Mouse (Mus musculus) embryonic fibroblast, embryonic 13.5 days (primary cell): ENCODE data around the gene Slf2. TPM values are rescaled to one million over a fixed set of nuclear protein-coding genes. Genes with fewer than 3 reads are reported as not detected.
A peak's percentile ranks its signal among the peaks of the same experiment; 100 is the strongest.

Experiments
- H3K27ac ChIP-seq: 2 replicates; pipeline ENCODE4 v1.5.1; 2012; ENCODE audit warnings: low read length, control low read depth, inconsistent platforms; ENCODE audit not compliant: insufficient read depth
- H3K4me1 ChIP-seq: 2 replicates; pipeline ENCODE4 v1.6.1; 2011; ENCODE audit warnings: low read length; ENCODE audit not compliant: control insufficient read depth, insufficient read depth
- H3K4me3 ChIP-seq: 2 replicates; pipeline ENCODE4 v1.5.1; 2011; ENCODE audit warnings: mild to moderate bottlenecking, control low read depth, low read length; ENCODE audit not compliant: insufficient read depth
- CTCF ChIP-seq: IDR thresholded peaks from 2 replicates; pipeline ENCODE4 v1.5.1; 2011; ENCODE audit warnings: mild to moderate bottlenecking, control low read depth, low read length, moderate library complexity, borderline replicate concordance; ENCODE audit not compliant: insufficient read depth
- POLR2A ChIP-seq: IDR thresholded peaks from 2 replicates; pipeline ENCODE4 v1.6.1; 2011; ENCODE audit warnings: low read depth, mild to moderate bottlenecking, control low read depth, low read length, moderate library complexity
- polyA plus RNA-seq: library from polyadenylated mRNA; stranded (reverse); fragments of >200 nt; gene quantifications from 2 replicates; pipeline ENCODE4 v1.2.4, GENCODE M21; 2011; ENCODE audit warnings: low read depth; ENCODE audit not compliant: missing spikeins, insufficient read length

The Slf2 gene
- polyA plus RNA-seq, 1 experiment: 28.0 TPM

GRCm38 (mm10) chr19:45014981-45015402 is 84.0 kb downstream of the Slf2 start:
- peaks cover 6% of the 10 kb centered on the region; the same call in 1 of the 2 replicates for H3K4me1 ChIP-seq
- no peak for TF ChIP-seq CTCF
- TF ChIP-seq POLR2A: peak; percentile 70
- peak overlapping the region; percentile 67 for H3K4me3 ChIP-seq
- peak overlapping the region; percentile 99 for H3K27ac ChIP-seq

- Histone ChIP-seq H3K4me1 (peaks cover 6% of the 10 kb centered on the region; the same call in 1 of the 2 replicates), H3K4me3 (peak overlapping the region; percentile 67), H3K27ac (peak overlapping the region; percentile 99)
- TF ChIP-seq CTCF (no peak), POLR2A (no peak; the same call in 1 of the 2 replicates)
Measured at GRCm38 (mm10) chr19:45015518-45016281, 84.7 kb downstream of the Slf2 start.

DNA sequence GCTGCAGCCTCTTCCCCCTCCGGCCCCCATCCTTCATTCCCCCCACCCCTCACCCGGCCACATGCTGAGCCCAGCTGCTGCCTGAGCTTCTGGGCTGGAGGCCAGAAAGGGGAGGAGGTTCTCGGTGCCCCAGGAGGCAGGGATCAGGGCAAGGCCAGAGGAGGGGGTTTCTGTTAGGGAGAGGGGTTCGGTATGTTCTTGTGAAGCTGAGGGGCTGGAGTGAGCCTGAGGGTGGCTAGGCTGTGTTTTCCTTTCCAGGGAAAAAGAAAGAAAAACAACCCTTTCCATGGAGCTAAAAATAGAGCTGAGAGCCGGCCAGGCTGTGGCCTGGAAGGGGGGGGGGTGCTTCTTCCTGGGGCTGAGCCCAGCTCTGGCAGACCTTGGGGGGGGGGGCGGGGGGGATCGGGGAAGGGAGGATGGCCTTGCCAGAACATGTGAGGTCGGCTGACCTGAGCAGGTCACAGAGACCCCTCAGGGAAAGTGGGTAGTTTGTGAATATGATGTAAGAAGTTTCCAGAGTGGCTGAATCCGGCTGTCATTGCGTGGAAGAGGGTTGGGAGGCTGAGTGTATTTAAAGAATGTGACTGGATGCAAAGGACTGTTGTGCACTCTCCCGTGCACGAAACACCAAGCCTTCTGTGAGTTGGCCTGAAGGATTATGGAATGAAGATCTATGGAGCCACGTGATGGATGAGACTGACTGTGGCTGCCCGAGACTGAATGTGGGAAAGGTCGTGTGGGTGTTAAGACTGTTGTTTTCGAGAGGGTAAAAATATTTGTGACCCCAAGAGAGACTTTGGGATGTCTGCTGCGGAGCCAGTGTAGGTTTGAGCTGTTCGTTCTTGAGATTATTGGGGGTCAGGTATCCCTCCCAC is 85.6 kb downstream of the Slf2 start:
- Histone ChIP-seq H3K4me3 (peak overlapping the region; percentile 67), H3K27ac (peak overlapping the region; percentile 99), H3K4me1 (peaks cover 6% of the 10 kb centered on the region; the same call in 1 of the 2 replicates)
- TF ChIP-seq POLR2A: peak; percentile 87
- no peak for TF ChIP-seq CTCF

DNA sequence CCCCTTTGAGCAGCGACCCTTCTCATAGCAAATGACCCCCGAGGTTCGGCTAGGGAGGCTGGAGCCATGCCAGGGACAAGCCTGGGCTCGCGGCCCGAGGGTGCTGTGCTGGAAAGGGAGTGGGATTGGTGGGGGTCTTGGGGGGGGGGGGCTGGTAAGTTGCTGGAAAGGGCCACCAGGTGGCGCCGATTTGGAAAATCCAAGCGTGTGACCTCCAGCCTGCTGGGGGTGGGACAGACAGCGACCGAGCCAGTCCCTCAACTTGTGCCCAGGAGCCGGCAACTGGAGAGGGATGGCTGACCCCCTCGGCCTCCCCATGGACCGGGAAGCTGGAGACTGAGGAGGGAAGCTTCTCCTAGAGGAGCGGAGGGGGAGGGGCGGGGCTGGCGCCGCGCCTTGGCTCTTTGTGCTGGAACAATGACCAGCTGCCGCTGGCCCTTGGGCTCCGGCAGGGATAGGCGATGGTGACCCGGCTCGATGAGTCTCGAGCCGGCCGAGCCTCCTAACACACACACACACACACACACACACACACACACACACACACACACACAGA is 86.3 kb downstream of the Slf2 start:
- H3K4me3 ChIP-seq: peak overlapping the region; percentile 54
- peaks cover 6% of the 10 kb centered on the region; the same call in 1 of the 2 replicates for H3K4me1 ChIP-seq
- peak overlapping the region; percentile 99 for H3K27ac ChIP-seq
- TF ChIP-seq CTCF: no peak

- Histone ChIP-seq H3K4me1 (peaks cover 6% of the 10 kb centered on the region; the same call in 1 of the 2 replicates), H3K27ac (peak overlapping the region; percentile 99), H3K4me3 (peak overlapping the region; percentile 95)
- TF ChIP-seq POLR2A: peak; percentile 61; the same call in 1 of the 2 replicates
- no peak for TF ChIP-seq CTCF
Measured at GRCm38 (mm10) chr19:45017909-45018308, 87.0 kb downstream of the Slf2 start.

GRCm38 (mm10) chr19:45018351-45018831 is 87.4 kb downstream of the Slf2 start:
- Histone ChIP-seq H3K27ac (peak overlapping the region; percentile 99), H3K4me3 (peak overlapping the region; percentile 95), H3K4me1 (peaks cover 6% of the 10 kb centered on the region; the same call in 1 of the 2 replicates)
- TF ChIP-seq POLR2A (no peak; the same call in 1 of the 2 replicates), CTCF (no peak)

- no peak overlapping the region for H3K4me3 ChIP-seq
- TF ChIP-seq CTCF: no peak
- peak; percentile 41 for TF ChIP-seq POLR2A
- no peaks in the 10 kb centered on the region; the same call in 1 of the 2 replicates for H3K4me1 ChIP-seq
- H3K27ac ChIP-seq: 0 out of 2 replicates have a peak overlapping the region, but pooled peaks have one; percentile 38
Measured at GRCm38 (mm10) chr19:45020348-45020747, 89.4 kb downstream of the Slf2 start.

- Histone ChIP-seq H3K4me1 (no peaks in the 10 kb centered on the region; the same call in 1 of the 2 replicates), H3K27ac (no peak overlapping the region), H3K4me3 (no peak overlapping the region)
- TF ChIP-seq POLR2A (no peak), CTCF (no peak)
Measured at GRCm38 (mm10) chr19:45021362-45021761, 90.4 kb downstream of the Slf2 start.

DNA sequence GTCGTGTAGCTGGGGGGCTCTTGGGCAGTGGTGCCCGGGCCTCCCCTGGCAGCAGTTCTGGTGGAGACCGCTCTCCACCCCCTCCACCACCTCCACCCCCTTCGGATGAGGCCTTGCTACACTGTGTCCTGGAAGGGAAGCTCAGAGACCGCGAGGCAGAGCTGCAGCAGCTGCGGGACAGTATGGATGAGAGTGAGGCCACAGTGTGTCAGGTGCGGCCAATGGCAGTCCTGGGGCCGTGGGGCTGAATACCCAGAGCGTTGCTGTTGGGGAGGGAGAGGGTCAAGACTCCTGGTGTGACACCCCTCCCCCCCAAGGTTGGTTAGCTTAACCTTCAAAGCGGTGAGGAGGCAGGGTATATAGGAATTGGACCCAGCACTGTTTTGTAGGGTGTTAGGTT is 93.0 kb downstream of the Slf2 start:
- no peaks in the 10 kb centered on the region; the same call in 1 of the 2 replicates for H3K4me1 ChIP-seq
- TF ChIP-seq CTCF (no peak), POLR2A (no peak)
- H3K4me3 ChIP-seq: no peak overlapping the region
- no peak overlapping the region for H3K27ac ChIP-seq
